9 mouse cellular contexts compared by ENCODE assay signal in the genomic region with DNA sequence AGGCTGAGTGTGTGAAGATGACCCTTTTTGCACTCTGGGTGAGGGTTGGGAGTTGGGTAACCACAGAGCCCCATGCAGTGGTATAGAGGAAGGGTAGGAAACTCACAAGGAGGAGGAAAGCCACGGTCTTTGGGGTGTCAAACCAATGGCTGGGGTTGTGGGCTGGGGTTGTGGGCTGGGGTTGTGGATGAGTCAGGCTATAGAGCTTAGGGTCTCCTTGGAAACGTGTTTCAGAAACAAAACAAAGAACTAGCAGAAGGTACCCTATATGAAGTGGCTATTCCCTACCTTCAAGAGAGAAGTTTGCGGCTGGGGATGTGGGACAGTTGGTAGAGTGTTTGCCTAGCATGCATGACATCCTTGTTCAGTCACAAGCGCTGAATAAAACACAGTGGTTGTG. TPM values are rescaled to one million over a fixed set of nuclear protein-coding genes. Genes with fewer than 3 reads are reported as not detected.
DNase-seq lines count a peak whose midpoint lies in the region; ATAC-seq and TF ChIP-seq lines count a peak whose summit lies in the region.
"Had no signal": no experiment of that assay in that cellular context is flagged by ENCODE, and none has a peak within 500 bp of the region (broad histone marks: within the 10 kb centered on the region; RNA-seq: fewer than 3 reads in every experiment).

No protein-coding gene starts in this region.

- TF ChIP-seq EP300 in MEL (IDR thresholded peaks at IDR 0.05; ENCODE audit: low read depth in 1 of 2, low read length in 2 of 2), result no peak

- H3K36me3 ChIP-seq in kidney, embryonic 14.5 days (ENCODE audit: control insufficient read depth, insufficient read depth, low read length), result no peaks in the 10 kb centered on the region
- H3K36me3 ChIP-seq in MEL (ENCODE audit: control insufficient read depth in 1 of 2, insufficient read depth in 2 of 2, low read length in 2 of 2), result peaks cover 3 to 42% of the 10 kb centered on the region in 2 experiments
- H3K36me3 ChIP-seq in limb, embryonic 14.5 days (ENCODE audit: control insufficient read depth, insufficient read depth, low read length), result no peaks in the 10 kb centered on the region
- H3K36me3 ChIP-seq in forebrain, embryonic 11.5 days (ENCODE audit: control insufficient read depth, insufficient read depth, low read length), result no peaks in the 10 kb centered on the region
- H3K36me3 ChIP-seq: neural tube, embryonic 12.5 days had no signal

- no peak for TF ChIP-seq CTCF in MEL (IDR thresholded peaks at IDR 0.05 in 2 of 3, conservative IDR thresholded peaks at IDR 0.05 in 1 of 3; ENCODE audit: control insufficient read depth in 1 of 3, insufficient read depth in 1 of 3, low read depth in 2 of 3, low read length in 3 of 3, poor library complexity in 1 of 3, severe bottlenecking in 1 of 3)

- no peak overlapping the region for H3K9ac ChIP-seq in kidney, embryonic 14.5 days (ENCODE audit: low read depth, low read length)
- no peak overlapping the region for H3K9ac ChIP-seq in MEL (ENCODE audit: control insufficient read depth, low read depth, low read length, poor library complexity, severe bottlenecking)
- H3K9ac ChIP-seq in limb, embryonic 14.5 days (ENCODE audit: low read depth, low read length, severe bottlenecking), result no peak overlapping the region
- no peak overlapping the region for H3K9ac ChIP-seq in forebrain, embryonic 11.5 days (ENCODE audit: low read length)
- H3K9ac ChIP-seq: neural tube, embryonic 12.5 days had no signal

- TF ChIP-seq RAD21 in MEL (IDR thresholded peaks at IDR 0.05; ENCODE audit: low read depth, low read length), result no peak

- no peaks in the 10 kb centered on the region for H3K9me3 ChIP-seq in kidney, embryonic 14.5 days (ENCODE audit: control insufficient read depth, low read length)
- no peaks in the 10 kb centered on the region for H3K9me3 ChIP-seq in MEL (replicated peaks; ENCODE audit: insufficient read depth, low read length)
- no peaks in the 10 kb centered on the region for H3K9me3 ChIP-seq in limb, embryonic 14.5 days (ENCODE audit: control insufficient read depth, low read length)
- no peaks in the 10 kb centered on the region for H3K9me3 ChIP-seq in forebrain, embryonic 11.5 days (ENCODE audit: control insufficient read depth, low read length)
- H3K9me3 ChIP-seq: neural tube, embryonic 12.5 days had no signal

- 0 out of 4 replicates have a peak, but pooled peaks of 1 of the 2 experiments have one; percentile 15 for TF ChIP-seq POLR2A in MEL (IDR thresholded peaks at IDR 0.05; ENCODE audit: control insufficient read depth in 1 of 2, insufficient read depth in 1 of 2, low read depth in 1 of 2, low read length in 2 of 2, poor library complexity in 1 of 2)
- TF ChIP-seq POLR2A in limb, embryonic 14.5 days (IDR thresholded peaks at IDR 0.05; ENCODE audit: borderline replicate concordance, extremely low read depth, insufficient read depth, insufficient read length), result no peak

- peaks cover 28% of the 10 kb centered on the region for H3K4me1 ChIP-seq in kidney, embryonic 14.5 days (ENCODE audit: control insufficient read depth, insufficient read depth, low read length)
- peaks cover 6 to 60% of the 10 kb centered on the region in 2 experiments for H3K4me1 ChIP-seq in MEL (ENCODE audit: control insufficient read depth in 1 of 2, insufficient read depth in 2 of 2, low read length in 2 of 2)
- peaks cover 37% of the 10 kb centered on the region for H3K4me1 ChIP-seq in limb, embryonic 14.5 days (ENCODE audit: control insufficient read depth, insufficient read depth, low read length)
- H3K4me1 ChIP-seq in forebrain, embryonic 11.5 days (replicated peaks; ENCODE audit: control insufficient read depth, insufficient read depth, low read length), result 0 out of 2 replicates have a peak, but pooled peaks cover 4% of the 10 kb centered on the region

- H3K27ac ChIP-seq in kidney, embryonic 14.5 days (ENCODE audit: low read depth, low read length), result peak overlapping the region; percentile 90; the same call in 1 of the 2 replicates
- H3K27ac ChIP-seq in MEL (ENCODE audit: control insufficient read depth, low read depth, low read length), result no peak overlapping the region; the same call in 1 of the 2 replicates
- peak overlapping the region; percentile 95 for H3K27ac ChIP-seq in limb, embryonic 14.5 days (replicated peaks; ENCODE audit: low read depth, low read length)
- no peak overlapping the region for H3K27ac ChIP-seq in forebrain, embryonic 11.5 days (ENCODE audit: low read depth, low read length)
- H3K27ac ChIP-seq: neural tube, embryonic 12.5 days had no signal

- no peak for DNase-seq in kidney, adult 9 months
- DNase-seq in 3T3-L1 (ENCODE audit: low read depth, low spot score) (peak; percentile 30), MEL (ENCODE audit: low read depth, low spot score) (peak; percentile 44)
- no peak for DNase-seq in limb, embryonic 14.5 days (ENCODE audit: low spot score)
- DNase-seq in forebrain, embryonic 11.5 days (ENCODE audit: low spot score), result no peak
- no peak for DNase-seq in right cerebral cortex, postnatal 25 days
- no peak for DNase-seq in left cerebral cortex, postnatal 36 days (ENCODE audit: low spot score in 2 of 2)

- intact Hi-C loops in left cerebral cortex, postnatal 36 days (cut with DNase I), result loop anchor here (5.0 to 10.0 kb wide), 3 partner anchors 42 to 455 kb away; a partner anchor contains a TSS

- no peak overlapping the region for H3K4me3 ChIP-seq in kidney, embryonic 14.5 days (ENCODE audit: low read length)
- H3K4me3 ChIP-seq in MEL (ENCODE audit: control insufficient read depth in 1 of 2, insufficient read depth in 1 of 2, low read depth in 2 of 2, low read length in 2 of 2), result no peak overlapping the region
- H3K4me3 ChIP-seq in limb, embryonic 14.5 days (replicated peaks; ENCODE audit: low read length), result no peak overlapping the region
- no peak overlapping the region for H3K4me3 ChIP-seq in forebrain, embryonic 11.5 days (ENCODE audit: low read depth, low read length)
- H3K4me3 ChIP-seq: neural tube, embryonic 12.5 days had no signal

- H3K27me3 ChIP-seq in kidney, embryonic 14.5 days (ENCODE audit: control insufficient read depth, insufficient read depth, low read length), result no peaks in the 10 kb centered on the region
- H3K27me3 ChIP-seq in MEL (ENCODE audit: control insufficient read depth in 1 of 2, insufficient read depth in 2 of 2, low read length in 2 of 2), result no peaks in the 10 kb centered on the region
- H3K27me3 ChIP-seq in limb, embryonic 14.5 days (ENCODE audit: control insufficient read depth, insufficient read depth, low read length), result no peaks in the 10 kb centered on the region
- no peaks in the 10 kb centered on the region for H3K27me3 ChIP-seq in forebrain, embryonic 11.5 days (ENCODE audit: control insufficient read depth, insufficient read depth, low read length)
- H3K27me3 ChIP-seq: neural tube, embryonic 12.5 days had no signal

- WGBS in kidney, embryonic 14.5 days, result 92% methylated on average over 4 of the region's 4 CpGs
- WGBS in limb, embryonic 14.5 days, result 81% methylated on average over 4 of the region's 4 CpGs
- 85% methylated on average over 4 of the region's 4 CpGs for WGBS in forebrain, embryonic 11.5 days

- no peak for ATAC-seq in kidney, embryonic 14.5 days (ENCODE audit: low FRiP score, low TSS enrichment)
- ATAC-seq in limb, embryonic 14.5 days (ENCODE audit: low FRiP score, low read depth), result no peak
- no peak for ATAC-seq in forebrain, embryonic 11.5 days (replicated peaks; ENCODE audit: low FRiP score)

- H3K4me2 ChIP-seq in kidney, embryonic 14.5 days (replicated peaks; ENCODE audit: low read depth, low read length), result no peak overlapping the region
- peak overlapping the region; percentile 36; the same call in 1 of the 2 replicates for H3K4me2 ChIP-seq in limb, embryonic 14.5 days (replicated peaks; ENCODE audit: low read depth, low read length, severe bottlenecking)
- H3K4me2 ChIP-seq in forebrain, embryonic 11.5 days (ENCODE audit: low read depth, low read length, severe bottlenecking), result no peak overlapping the region

- peaks cover 35% of the 10 kb centered on the region for H3K79me2 ChIP-seq in MEL (ENCODE audit: control insufficient read depth, insufficient read depth, low read length, poor library complexity)

RNA-seq across cellular contexts. Expression of a gene that starts 5.2 kb away (rescaled TPM):
- 0.79 and 0.97 TPM in 2 replicates for polyA plus RNA-seq in kidney, embryonic 14.5 days (2014; fragmentation: Nextera tagmentation; extraction: Ambion mirVana)
- 159 and 205 TPM in 2 replicates for total RNA-seq in MEL (2012; rRNA removed)
- 100 to 1,000 TPM in 1 of 2 experiments, 10 to 100 TPM in 1; 53.5 to 212 TPM for polyA plus RNA-seq in MEL (2012; ENCODE audit: insufficient read depth in 1 of 2, insufficient read length in 2 of 2, low read depth in 1 of 2, low replicate concordance in 2 of 2, missing spikeins in 1 of 2)
- 5.1 and 5.5 TPM in 2 replicates for polyA plus RNA-seq in limb, embryonic 14.5 days (2012; rRNA removed)
- polyA plus RNA-seq in limb, embryonic 14.5 days (2014; fragmentation: Nextera tagmentation; extraction: Ambion mirVana), result 6.0 and 7.3 TPM in 2 replicates
- 4.2 and 5.3 TPM in 2 replicates for polyA plus RNA-seq in forebrain, embryonic 11.5 days (2014; fragmentation: Nextera tagmentation; extraction: Ambion mirVana)
- total RNA-seq in left cerebral cortex, postnatal 36 days (2021), result under 1 TPM; 0.20 to 0.39 TPM

RNA-seq across cellular contexts. Expression of a gene that starts 40.9 kb away (rescaled TPM):
- 0.43 and 0.67 TPM in 2 replicates for polyA plus RNA-seq in kidney, embryonic 14.5 days (2014; fragmentation: Nextera tagmentation; extraction: Ambion mirVana)
- total RNA-seq in MEL (2012; rRNA removed), result not detected in 2 replicates
- polyA plus RNA-seq in MEL (2012; ENCODE audit: insufficient read depth in 1 of 2, insufficient read length in 2 of 2, low read depth in 1 of 2, low replicate concordance in 2 of 2, missing spikeins in 1 of 2), result not detected
- polyA plus RNA-seq in limb, embryonic 14.5 days (2012; rRNA removed), result 1.9 and 3.5 TPM in 2 replicates
- 1.1 and 1.5 TPM in 2 replicates for polyA plus RNA-seq in limb, embryonic 14.5 days (2014; fragmentation: Nextera tagmentation; extraction: Ambion mirVana)
- polyA plus RNA-seq in forebrain, embryonic 11.5 days (2014; fragmentation: Nextera tagmentation; extraction: Ambion mirVana), result 0.12 and 0.49 TPM in 2 replicates
- total RNA-seq in left cerebral cortex, postnatal 36 days (2021), result under 1 TPM in 1 of 2 experiments, not detected in 1; 0.39 TPM

RNA-seq across cellular contexts. Expression of a gene that starts 42.5 kb away (rescaled TPM):
- polyA plus RNA-seq in kidney, embryonic 14.5 days (2014; fragmentation: Nextera tagmentation; extraction: Ambion mirVana), result 477 and 494 TPM in 2 replicates
- total RNA-seq in MEL (2012; rRNA removed), result 86.8 and 105 TPM in 2 replicates
- 100 to 1,000 TPM in 1 of 2 experiments, not detected in 1; 133 TPM for polyA plus RNA-seq in MEL (2012; ENCODE audit: insufficient read depth in 1 of 2, insufficient read length in 2 of 2, low read depth in 1 of 2, low replicate concordance in 2 of 2, missing spikeins in 1 of 2)
- polyA plus RNA-seq in limb, embryonic 14.5 days (2012; rRNA removed), result 456 and 528 TPM in 2 replicates
- 658 and 696 TPM in 2 replicates for polyA plus RNA-seq in limb, embryonic 14.5 days (2014; fragmentation: Nextera tagmentation; extraction: Ambion mirVana)
- polyA plus RNA-seq in forebrain, embryonic 11.5 days (2014; fragmentation: Nextera tagmentation; extraction: Ambion mirVana), result 216 and 246 TPM in 2 replicates
- 100 to 1,000 TPM; 385 to 445 TPM for total RNA-seq in left cerebral cortex, postnatal 36 days (2021)

RNA-seq across cellular contexts. Expression of a gene that starts 59.1 kb away (rescaled TPM):
- polyA plus RNA-seq in kidney, embryonic 14.5 days (2014; fragmentation: Nextera tagmentation; extraction: Ambion mirVana), result 74.4 and 95.1 TPM in 2 replicates
- total RNA-seq in MEL (2012; rRNA removed), result 63.9 and 76.9 TPM in 2 replicates
- polyA plus RNA-seq in MEL (2012; ENCODE audit: insufficient read depth in 1 of 2, insufficient read length in 2 of 2, low read depth in 1 of 2, low replicate concordance in 2 of 2, missing spikeins in 1 of 2), result 10 to 100 TPM in 1 of 2 experiments, not detected in 1; 75.6 TPM
- polyA plus RNA-seq in limb, embryonic 14.5 days (2012; rRNA removed), result 130 and 174 TPM in 2 replicates
- 65.0 and 67.0 TPM in 2 replicates for polyA plus RNA-seq in limb, embryonic 14.5 days (2014; fragmentation: Nextera tagmentation; extraction: Ambion mirVana)
- polyA plus RNA-seq in forebrain, embryonic 11.5 days (2014; fragmentation: Nextera tagmentation; extraction: Ambion mirVana), result 73.3 and 82.6 TPM in 2 replicates
- 10 to 100 TPM; 37.5 to 42.3 TPM for total RNA-seq in left cerebral cortex, postnatal 36 days (2021)

Comparison
In these comparisons a context has a peak if more than half of its experiments do, and no peak if none do; other contexts are left out.
1. H3K27ac ChIP-seq: peak in kidney, embryonic 14.5 days (single experiment) and limb, embryonic 14.5 days (single experiment); none in MEL (single experiment) and forebrain, embryonic 11.5 days (single experiment).
2. DNase-seq: peak in 3T3-L1 (single experiment) and MEL (single experiment); none in kidney, adult 9 months (single experiment), limb, embryonic 14.5 days (single experiment), forebrain, embryonic 11.5 days (single experiment), right cerebral cortex, postnatal 25 days (single experiment) and left cerebral cortex, postnatal 36 days (0 of 2).